Mouse (Mus musculus) heart, adult 2 months (tissue): ENCODE measurements at regions not wholly inside any gene's neighbourhood (a gene's known extent, or its start where the extent isn't known, plus 50 kb on each side); places are given as distances from the start of the nearest gene placed in this dataset.
"Not testable (repeated sequence)": the region's sequence is repeated elsewhere in the genome, so short reads cannot be mapped to it uniquely, and the experiment has no call there.

Experiments
- DNase-seq, 2 experiments: peaks; one replicate each; pipeline ENCODE4 v3.0.0; 2021
- H3K27ac ChIP-seq: fragments of 200-600 bp; 2 replicates; pipeline ENCODE4 v1.8.1; 2022
- H3K27me3 ChIP-seq: fragments of 200-500 bp; 2 replicates; pipeline ENCODE4 v1.6.1; 2012; ENCODE audit warnings: mild to moderate bottlenecking, low read length, inconsistent platforms, mixed read lengths; ENCODE audit not compliant: control insufficient read depth, insufficient read depth
- H3K36me3 ChIP-seq: fragments of 200-500 bp; 2 replicates; pipeline ENCODE4 v1.6.1; 2012; ENCODE audit warnings: low read length, inconsistent platforms; ENCODE audit not compliant: control insufficient read depth, insufficient read depth
- H3K4me1 ChIP-seq: fragments of 200-500 bp; 2 replicates; pipeline ENCODE4 v1.6.1; 2011; ENCODE audit warnings: low read length; ENCODE audit not compliant: control insufficient read depth, insufficient read depth
- H3K4me3 ChIP-seq: fragments of 200-600 bp; 2 replicates; pipeline ENCODE4 v1.8.1; 2022
- H3K79me2 ChIP-seq: fragments of 200-500 bp; replicated peaks from 2 replicates; pipeline ENCODE4 v1.6.1; 2012; ENCODE audit warnings: mild to moderate bottlenecking, inconsistent platforms, low read length, moderate library complexity, mixed read lengths; ENCODE audit not compliant: control insufficient read depth, insufficient read depth
- H3K9ac ChIP-seq: fragments of 200-500 bp; 2 replicates; pipeline ENCODE4 v1.6.1; 2012; ENCODE audit warnings: low read depth, mild to moderate bottlenecking, control low read depth, inconsistent platforms, low read length, mixed read lengths
- CTCF ChIP-seq: fragments of 200-600 bp; IDR thresholded peaks from 2 replicates; pipeline ENCODE4 v1.8.1; 2022; ENCODE audit warnings: antibody characterized with exemption, mild to moderate bottlenecking, moderate library complexity
- EP300 ChIP-seq: fragments of 200-500 bp; IDR thresholded peaks from 2 replicates; pipeline ENCODE4 v1.6.1; 2011; ENCODE audit warnings: low read depth, low read length, control low read depth; ENCODE audit not compliant: insufficient read depth
- POLR2A ChIP-seq: fragments of 200-500 bp; IDR thresholded peaks from 2 replicates; pipeline ENCODE4 v1.6.1; 2011; ENCODE audit warnings: mild to moderate bottlenecking, low read depth, low read length, control low read depth; ENCODE audit not compliant: insufficient read depth
- WGBS: fragments of 180-500 bp; shearing (Covaris S2); methylation state at CpG from one replicate; pipeline ENCODE4 v1.1.7; 2018; 5-methylcytosine and 5-hydroxymethylcytosine counted together
- intact Hi-C: fragments of 180-260 bp; cut with DNase I; formaldehyde crosslinking; loops from one replicate; pipeline ENCODE4 v1.15.1; 2025

DNA sequence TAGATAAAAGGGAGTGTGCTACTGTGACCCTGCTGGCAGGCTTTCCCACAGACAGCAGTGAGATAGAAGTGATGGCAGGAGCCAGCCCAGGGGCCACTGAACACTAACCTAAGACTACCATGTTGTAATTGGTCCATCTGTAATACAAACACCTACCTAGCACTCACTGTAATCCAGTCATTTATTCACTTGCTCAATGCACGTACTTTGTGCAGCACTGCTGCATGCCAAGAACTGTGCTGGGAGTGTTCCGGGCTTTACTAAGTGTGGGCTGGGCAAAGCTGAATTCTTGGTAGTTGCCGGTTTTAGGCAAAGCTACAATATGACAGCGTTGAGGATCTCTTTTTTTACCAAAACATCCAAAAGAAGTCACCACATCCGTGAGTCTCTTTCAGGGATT, 172.1 kb downstream of the Srek1 start:
- 85% methylated on average over 5 of the region's 5 CpGs for WGBS

DNA sequence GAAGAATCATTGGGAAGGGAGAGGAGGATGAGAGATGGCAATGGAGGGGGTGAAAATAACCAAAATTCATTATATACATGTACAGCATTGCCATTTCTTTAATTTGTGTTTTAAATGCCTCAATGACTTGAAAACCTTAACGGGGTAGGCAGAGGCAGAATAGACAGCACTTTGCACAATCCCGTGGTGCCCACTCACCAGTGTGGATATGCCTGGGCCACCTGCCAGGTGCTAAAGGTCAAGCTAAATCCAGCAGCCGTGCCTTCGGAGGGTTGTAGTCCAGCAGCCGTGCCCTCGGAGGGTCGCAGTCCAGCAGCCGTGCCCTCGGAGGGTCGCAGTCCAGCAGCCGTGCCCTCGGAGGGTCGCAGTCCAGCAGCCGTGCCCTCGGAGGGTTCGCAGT, 182.0 kb downstream of the Srek1 start:
- intact Hi-C loops = no loop called here
- no peak overlapping the region for H3K9ac ChIP-seq
- no peaks in the 10 kb centered on the region for H3K27me3 ChIP-seq
- H3K27ac ChIP-seq = no peak overlapping the region
- DNase-seq = no peak
- no peaks in the 10 kb centered on the region for H3K36me3 ChIP-seq
- no peak for TF ChIP-seq EP300
- no peak for TF ChIP-seq POLR2A
- no peak for TF ChIP-seq CTCF
- H3K79me2 ChIP-seq = no peaks in the 10 kb centered on the region
- H3K4me1 ChIP-seq = no peaks in the 10 kb centered on the region
- WGBS = 83% methylated on average over 16 of the region's 16 CpGs
- H3K4me3 ChIP-seq = no peak overlapping the region

More for the DNA sequence above, 172.1 kb downstream of the Srek1 start:
- no peaks in the 10 kb centered on the region for H3K79me2 ChIP-seq
- no peak overlapping the region for H3K9ac ChIP-seq
- H3K36me3 ChIP-seq = no peaks in the 10 kb centered on the region
- H3K4me3 ChIP-seq = no peak overlapping the region
- intact Hi-C loops = no loop called here
- DNase-seq = no peak
- TF ChIP-seq CTCF = no peak
- no peak for TF ChIP-seq EP300
- no peak for TF ChIP-seq POLR2A
- no peaks in the 10 kb centered on the region for H3K4me1 ChIP-seq
- no peak overlapping the region for H3K27ac ChIP-seq
- no peaks in the 10 kb centered on the region for H3K27me3 ChIP-seq

DNA sequence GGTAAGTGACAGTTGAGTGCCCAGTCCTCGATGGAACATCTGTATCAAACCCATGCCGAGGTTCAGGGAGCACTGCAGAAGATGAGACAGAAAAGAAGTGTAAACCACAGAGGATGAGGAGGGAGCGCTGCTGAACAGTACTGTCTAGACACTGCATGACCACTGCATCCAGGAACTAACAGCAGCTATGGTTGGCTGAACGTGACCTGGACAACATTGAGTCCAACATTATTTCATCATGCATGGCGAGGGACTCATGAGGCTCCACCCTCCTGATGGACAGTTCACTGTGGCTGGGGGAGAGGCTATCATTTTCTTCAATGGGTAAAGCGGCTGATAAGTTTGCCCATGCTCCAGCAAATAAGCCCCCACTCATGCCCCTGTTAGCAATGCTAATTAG, 182.5 kb downstream of the Srek1 start:
- WGBS = 85% methylated on average over 6 of the region's 6 CpGs
- H3K36me3 ChIP-seq = no peaks in the 10 kb centered on the region
- H3K9ac ChIP-seq = no peak overlapping the region
- no peak for DNase-seq
- TF ChIP-seq CTCF = no peak
- H3K4me1 ChIP-seq = no peaks in the 10 kb centered on the region
- intact Hi-C loops = no loop called here
- H3K79me2 ChIP-seq = no peaks in the 10 kb centered on the region
- H3K4me3 ChIP-seq = no peak overlapping the region
- H3K27me3 ChIP-seq = no peaks in the 10 kb centered on the region
- no peak overlapping the region for H3K27ac ChIP-seq

DNA sequence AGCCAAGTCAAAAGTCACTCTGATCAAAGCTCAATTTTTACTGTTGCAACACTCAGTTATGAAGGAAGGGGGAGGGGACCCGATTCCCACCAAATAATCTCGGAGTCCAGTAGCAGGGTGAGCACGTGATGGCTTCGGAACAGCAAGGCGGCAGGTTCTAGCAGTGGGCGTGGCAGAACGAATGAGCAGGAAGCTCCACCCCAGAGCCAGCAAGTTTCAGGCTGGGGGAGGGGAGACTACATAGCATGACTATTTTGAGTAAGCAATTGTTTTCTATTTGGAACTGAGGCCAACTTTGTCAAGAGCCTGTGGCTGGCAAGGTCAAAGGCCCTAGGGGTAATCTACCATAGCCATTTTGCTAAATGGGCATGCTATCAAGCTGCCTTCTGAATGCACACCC, 183.0 kb downstream of the Srek1 start:
- H3K27me3 ChIP-seq, H3K4me3 ChIP-seq, H3K9ac ChIP-seq, H3K4me1 ChIP-seq, H3K79me2 ChIP-seq, DNase-seq, H3K36me3 ChIP-seq, intact Hi-C loops, H3K27ac ChIP-seq: not testable (repeated sequence)
- WGBS = 44% methylated on average over 7 of the region's 7 CpGs

DNA sequence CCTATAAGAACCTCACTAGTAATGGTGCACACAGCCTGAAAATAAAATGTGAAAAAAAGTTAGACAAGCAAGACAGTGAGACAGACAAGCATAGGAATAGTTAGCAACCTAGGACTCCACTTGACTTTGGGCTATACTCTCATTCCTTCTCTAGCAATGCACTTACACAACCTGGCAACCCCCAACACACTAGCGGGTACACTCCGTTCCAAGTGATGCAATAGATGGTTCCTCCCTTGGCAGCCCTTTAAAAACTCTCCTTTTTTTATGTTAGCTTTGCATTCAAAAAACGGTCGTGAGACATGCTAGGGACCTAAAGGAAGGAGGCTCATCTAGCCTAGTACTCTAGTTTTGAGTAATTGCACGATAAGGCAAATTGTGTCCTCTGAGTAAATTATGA, 184.8 kb downstream of the Srek1 start:
- no peak overlapping the region for H3K9ac ChIP-seq
- no peaks in the 10 kb centered on the region for H3K79me2 ChIP-seq
- WGBS = 91% methylated on average over 5 of the region's 5 CpGs
- no peak overlapping the region for H3K27ac ChIP-seq
- no peaks in the 10 kb centered on the region for H3K4me1 ChIP-seq
- H3K27me3 ChIP-seq = no peaks in the 10 kb centered on the region
- intact Hi-C loops = no loop called here
- no peak for TF ChIP-seq EP300
- no peak for TF ChIP-seq POLR2A
- no peak for TF ChIP-seq CTCF
- DNase-seq = no peak
- no peaks in the 10 kb centered on the region for H3K36me3 ChIP-seq
- no peak overlapping the region for H3K4me3 ChIP-seq

DNA sequence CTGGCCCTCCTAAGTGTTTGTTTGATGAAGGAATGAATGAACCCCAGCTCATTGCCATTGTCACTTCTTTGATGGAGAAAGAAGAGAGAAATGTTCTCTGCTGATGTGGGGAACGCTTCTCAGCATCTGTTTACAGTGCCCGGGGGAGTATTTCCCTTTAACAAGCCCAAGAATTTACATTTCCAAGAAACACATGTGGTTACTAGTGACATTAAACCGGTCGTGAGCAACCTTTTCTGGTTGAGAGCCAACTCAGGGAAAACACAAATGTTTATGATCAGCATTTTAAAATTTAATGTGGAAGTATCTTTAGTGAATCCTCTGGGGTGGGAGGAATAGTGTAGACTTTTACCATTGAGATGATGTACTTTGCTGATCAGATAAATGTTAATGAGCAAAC, 197.6 kb downstream of the Srek1 start:
- intact Hi-C loops = no loop called here
- Histone ChIP-seq H3K79me2 (no peaks in the 10 kb centered on the region), H3K4me3 (no peak overlapping the region), H3K36me3 (no peaks in the 10 kb centered on the region), H3K4me1 (no peaks in the 10 kb centered on the region), H3K27me3 (0 out of 2 replicates have a peak, but pooled peaks cover 1% of the 10 kb centered on the region), H3K27ac (no peak overlapping the region), H3K9ac (no peak overlapping the region)
- TF ChIP-seq CTCF (no peak), POLR2A (no peak), EP300 (no peak)
- DNase-seq = no peak
- WGBS = 49% methylated on average over 4 of the region's 4 CpGs

DNA sequence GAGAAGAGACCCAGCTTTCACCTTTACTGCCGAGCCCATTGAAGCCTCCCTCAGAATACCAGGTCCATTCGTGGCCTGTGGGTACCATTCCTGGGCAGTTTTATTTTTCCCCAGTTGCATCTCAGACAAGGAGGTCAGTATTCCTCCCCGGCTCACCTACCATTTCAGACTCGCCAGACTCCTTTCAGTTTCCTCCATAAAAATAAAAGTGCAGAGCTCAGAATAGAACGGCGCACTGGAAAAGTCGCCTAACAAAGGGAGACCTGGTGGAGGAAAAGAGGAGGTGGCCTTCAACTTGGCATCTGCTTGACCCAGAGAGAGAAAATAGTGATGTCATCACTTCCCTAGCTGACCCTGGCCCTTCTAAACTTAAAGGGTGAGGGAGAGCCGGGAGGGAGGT, 209.7 kb downstream of the Srek1 start:
- Histone ChIP-seq H3K79me2 (no peaks in the 10 kb centered on the region), H3K36me3 (no peaks in the 10 kb centered on the region), H3K27ac (no peak overlapping the region), H3K4me3 (no peak overlapping the region), H3K4me1 (no peaks in the 10 kb centered on the region), H3K9ac (no peak overlapping the region), H3K27me3 (no peaks in the 10 kb centered on the region)
- intact Hi-C loops = no loop called here
- TF ChIP-seq POLR2A = no peak
- no peak for TF ChIP-seq EP300
- TF ChIP-seq CTCF = no peak
- WGBS = 57% methylated on average over 8 of the region's 8 CpGs
- DNase-seq = no peak
